In the genomic region with DNA sequence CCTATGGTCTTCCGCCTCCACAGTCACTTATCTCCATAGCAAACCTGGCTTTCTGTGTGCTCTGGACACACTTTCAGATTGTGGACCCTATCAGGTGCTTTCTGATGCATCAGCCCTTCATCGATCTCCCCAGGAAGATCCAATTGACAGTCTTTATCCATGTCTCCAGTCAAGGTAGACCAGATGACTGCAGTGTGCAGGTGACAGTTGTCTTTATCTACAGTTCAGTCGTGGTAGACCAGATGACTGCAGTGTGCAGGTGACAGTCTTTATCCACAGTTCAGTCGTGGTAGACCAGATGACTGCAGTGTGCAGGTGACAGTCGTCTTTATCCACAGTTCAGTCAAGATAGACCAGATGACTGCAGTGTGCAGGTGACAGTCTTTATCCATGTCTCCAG, we compare ENCODE assay signal across 21 mouse cellular contexts.
A peak's percentile ranks its signal among the peaks of the same experiment; 100 is the strongest.
DNase-seq lines count a peak whose midpoint lies in the region; ATAC-seq lines count a peak whose summit lies in the region.
"Had no signal": no experiment of that assay in that cellular context is flagged by ENCODE, and none has a peak within 500 bp of the region (broad histone marks: within the 10 kb centered on the region; RNA-seq: fewer than 3 reads in every experiment).

No protein-coding gene starts in this region.

- H3K9me3 ChIP-seq in forebrain, embryonic 11.5 days (ENCODE audit: control insufficient read depth, low read length), result peaks cover 8% of the 10 kb centered on the region; the same call in 1 of the 2 replicates
- peaks cover 16% of the 10 kb centered on the region for H3K9me3 ChIP-seq in forebrain, embryonic 13.5 days (replicated peaks)
- peaks cover 11% of the 10 kb centered on the region; the same call in 1 of the 2 replicates for H3K9me3 ChIP-seq in midbrain, embryonic 11.5 days (ENCODE audit: control insufficient read depth, low read length)
- no peaks in the 10 kb centered on the region; the same call in 1 of the 2 replicates for H3K9me3 ChIP-seq in midbrain, embryonic 14.5 days (ENCODE audit: control insufficient read depth, low read length)

- no peak for ATAC-seq in forebrain, embryonic 11.5 days (replicated peaks; ENCODE audit: low FRiP score)
- ATAC-seq in forebrain, embryonic 13.5 days, result no peak
- ATAC-seq in midbrain, embryonic 11.5 days (ENCODE audit: low FRiP score), result no peak
- no peak for ATAC-seq in midbrain, embryonic 14.5 days (ENCODE audit: low FRiP score, low TSS enrichment)
- ATAC-seq: activated CD4-positive, CD25-positive, alpha-beta regulatory T cell, adult 4 months; CD4-positive, CD25-positive, alpha-beta regulatory T cell, adult 4 months; Patski had no signal

- 0 out of 2 replicates have a peak, but pooled peaks cover 2% of the 10 kb centered on the region for H3K4me1 ChIP-seq in forebrain, embryonic 11.5 days (replicated peaks; ENCODE audit: control insufficient read depth, insufficient read depth, low read length)
- H3K4me1 ChIP-seq in forebrain, embryonic 13.5 days, result peaks cover 12% of the 10 kb centered on the region
- no peaks in the 10 kb centered on the region for H3K4me1 ChIP-seq in midbrain, embryonic 11.5 days (ENCODE audit: control insufficient read depth, insufficient read depth, low read length)
- H3K4me1 ChIP-seq in midbrain, embryonic 14.5 days (ENCODE audit: control insufficient read depth, insufficient read depth, low read length), result peaks cover 6% of the 10 kb centered on the region; the same call in 1 of the 2 replicates

- H3K27me3 ChIP-seq in forebrain, embryonic 11.5 days (ENCODE audit: control insufficient read depth, insufficient read depth, low read length), result no peaks in the 10 kb centered on the region
- H3K27me3 ChIP-seq in forebrain, embryonic 13.5 days, result no peaks in the 10 kb centered on the region
- no peaks in the 10 kb centered on the region for H3K27me3 ChIP-seq in midbrain, embryonic 11.5 days (ENCODE audit: control insufficient read depth, insufficient read depth, low read length)
- H3K27me3 ChIP-seq in midbrain, embryonic 14.5 days (ENCODE audit: control insufficient read depth, insufficient read depth, low read length), result no peaks in the 10 kb centered on the region
- H3K27me3 ChIP-seq: CH12.LX, Patski had no signal

- 85% methylated on average over 5 of the region's 5 CpGs for WGBS in forebrain, embryonic 11.5 days
- WGBS in forebrain, embryonic 13.5 days, result 96% methylated on average over 5 of the region's 5 CpGs
- WGBS in midbrain, embryonic 11.5 days, result 91% methylated on average over 5 of the region's 5 CpGs
- 93% methylated on average over 5 of the region's 5 CpGs for WGBS in midbrain, embryonic 14.5 days

- H3K9ac ChIP-seq in forebrain, embryonic 11.5 days (ENCODE audit: low read length), result no peak overlapping the region
- no peak overlapping the region for H3K9ac ChIP-seq in forebrain, embryonic 13.5 days
- H3K9ac ChIP-seq in midbrain, embryonic 11.5 days (ENCODE audit: low read length), result no peak overlapping the region
- H3K9ac ChIP-seq in midbrain, embryonic 14.5 days (replicated peaks; ENCODE audit: low read length), result no peak overlapping the region

- no peak overlapping the region for H3K4me3 ChIP-seq in forebrain, embryonic 11.5 days (ENCODE audit: low read depth, low read length)
- H3K4me3 ChIP-seq in forebrain, embryonic 13.5 days, result no peak overlapping the region
- H3K4me3 ChIP-seq in midbrain, embryonic 11.5 days (ENCODE audit: low read depth, low read length), result no peak overlapping the region
- H3K4me3 ChIP-seq in midbrain, embryonic 14.5 days (replicated peaks; ENCODE audit: low read depth, low read length), result no peak overlapping the region

- intact Hi-C loops in heart, postnatal 25 days (cut with DNase I), result no loop called here

- no peak overlapping the region for H3K4me2 ChIP-seq in forebrain, embryonic 11.5 days (ENCODE audit: low read depth, low read length, severe bottlenecking)
- H3K4me2 ChIP-seq in forebrain, embryonic 13.5 days, result no peak overlapping the region
- H3K4me2 ChIP-seq in midbrain, embryonic 11.5 days, result no peak overlapping the region
- no peak overlapping the region for H3K4me2 ChIP-seq in midbrain, embryonic 14.5 days (ENCODE audit: low read length)

- no peak overlapping the region for H3K27ac ChIP-seq in forebrain, embryonic 11.5 days (ENCODE audit: low read depth, low read length)
- H3K27ac ChIP-seq in forebrain, embryonic 13.5 days, result no peak overlapping the region
- no peak overlapping the region for H3K27ac ChIP-seq in midbrain, embryonic 11.5 days (ENCODE audit: low read depth, low read length)
- no peak overlapping the region for H3K27ac ChIP-seq in midbrain, embryonic 14.5 days (replicated peaks; ENCODE audit: low read depth, low read length)

- no peaks in the 10 kb centered on the region for H3K36me3 ChIP-seq in forebrain, embryonic 11.5 days (ENCODE audit: control insufficient read depth, insufficient read depth, low read length)
- no peaks in the 10 kb centered on the region for H3K36me3 ChIP-seq in forebrain, embryonic 13.5 days (ENCODE audit: poor library complexity, severe bottlenecking)
- H3K36me3 ChIP-seq in midbrain, embryonic 11.5 days (ENCODE audit: control insufficient read depth, insufficient read depth, low read length), result no peaks in the 10 kb centered on the region
- H3K36me3 ChIP-seq in midbrain, embryonic 14.5 days (ENCODE audit: control insufficient read depth, insufficient read depth, low read length), result no peaks in the 10 kb centered on the region
- H3K36me3 ChIP-seq: G1E had no signal

- peak; percentile 21 for DNase-seq in forebrain, embryonic 11.5 days (ENCODE audit: low spot score)
- DNase-seq in heart, adult 11 months, result peak; percentile 56
- DNase-seq in heart, postnatal 25 days (ENCODE audit: low spot score), result no peak
- DNase-seq in midbrain, embryonic 11.5 days (ENCODE audit: low spot score, missing footprints), result peak; percentile 73
- DNase-seq in midbrain, embryonic 14.5 days, result no peak
- DNase-seq: adrenal gland, adult 2 months; adrenal gland, adult 8-10 months; adrenal gland, postnatal 10 days; adrenal gland, postnatal 14 days; adrenal gland, postnatal 25 days; adrenal gland, postnatal 36 days; B cell, adult 2 months; cerebellum, adult 11 months; cerebellum, adult 11-12 months; cerebellum, adult 18-20 months had no signal

Comparison
In these comparisons a context has a peak if more than half of its experiments do, and no peak if none do; other contexts are left out.
1. DNase-seq: peak in forebrain, embryonic 11.5 days (single experiment), heart, adult 11 months (single experiment) and midbrain, embryonic 11.5 days (single experiment); none in heart, postnatal 25 days (single experiment) and midbrain, embryonic 14.5 days (single experiment).